8 mouse cellular contexts compared by ENCODE assay signal in the genomic region with DNA sequence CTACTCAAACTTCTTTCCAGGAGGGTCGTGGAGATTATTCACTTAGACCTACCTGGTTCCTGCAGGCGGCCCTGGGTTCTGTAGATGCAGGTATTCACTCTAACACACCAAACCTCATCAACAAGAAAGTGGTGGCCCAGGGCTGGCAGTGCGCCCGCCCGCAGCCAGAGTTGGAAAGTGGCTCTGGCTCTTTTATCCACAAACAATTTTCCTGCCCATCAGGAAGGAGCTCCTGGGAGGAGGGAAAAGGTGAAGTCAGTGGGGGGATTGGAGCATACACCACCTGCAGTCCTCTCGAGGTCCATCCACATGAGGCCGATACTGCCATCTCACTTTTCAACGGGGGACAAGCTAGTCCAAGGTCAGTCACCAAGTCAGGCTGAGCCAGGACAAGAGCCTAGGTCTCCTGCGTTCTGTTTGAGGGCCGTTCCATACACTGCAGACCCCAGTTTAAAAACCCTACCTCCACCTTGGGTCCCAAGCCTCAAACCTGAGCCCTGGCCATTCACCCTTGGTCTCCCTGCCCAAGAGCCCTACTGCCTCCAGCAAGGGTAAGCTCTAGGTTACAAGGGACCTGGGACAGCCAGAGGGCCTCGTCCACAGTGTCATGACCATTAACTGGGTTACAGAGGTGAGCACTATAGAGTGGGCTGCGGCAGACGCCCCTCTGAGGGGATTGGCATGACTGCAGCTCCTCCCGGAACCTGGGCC. TPM values are rescaled to one million over a fixed set of nuclear protein-coding genes. Genes with fewer than 3 reads are reported as not detected.
DNase-seq lines count a peak whose midpoint lies in the region; ATAC-seq lines count a peak whose summit lies in the region.

No protein-coding gene starts in this region.

- peak overlapping the region; percentile 89 for H3K4me3 ChIP-seq in heart, embryonic 11.5 days (ENCODE audit: low read depth, low read length)
- peak overlapping the region; percentile 80 for H3K4me3 ChIP-seq in forebrain, embryonic 16.5 days (replicated peaks; ENCODE audit: low read length)
- H3K4me3 ChIP-seq in liver, embryonic 12.5 days = peak overlapping the region; percentile 93

- peak overlapping the region; percentile 86 for H3K27ac ChIP-seq in heart, embryonic 11.5 days (ENCODE audit: low read depth, low read length)
- H3K27ac ChIP-seq in forebrain, embryonic 16.5 days (ENCODE audit: low read length) = no peak overlapping the region
- H3K27ac ChIP-seq in liver, embryonic 12.5 days = peak overlapping the region; percentile 98

- H3K4me1 ChIP-seq in heart, embryonic 11.5 days (ENCODE audit: control insufficient read depth, insufficient read depth, low read length) = peaks cover 14% of the 10 kb centered on the region; the same call in 1 of the 2 replicates
- H3K4me1 ChIP-seq in forebrain, embryonic 16.5 days (replicated peaks; ENCODE audit: control insufficient read depth, insufficient read depth, low read length) = peaks cover 12% of the 10 kb centered on the region
- peaks cover 68% of the 10 kb centered on the region for H3K4me1 ChIP-seq in liver, embryonic 12.5 days

- peak overlapping the region; percentile 88 for H3K9ac ChIP-seq in heart, embryonic 11.5 days (ENCODE audit: low read depth, low read length)
- H3K9ac ChIP-seq in forebrain, embryonic 16.5 days (replicated peaks; ENCODE audit: low read depth, low read length) = peak overlapping the region; percentile 77
- H3K9ac ChIP-seq in liver, embryonic 12.5 days = peak overlapping the region; percentile 99

- WGBS in heart, embryonic 11.5 days (ENCODE audit: insufficient replicate concordance) = 37% methylated on average over 14 of the region's 14 CpGs
- whole genome bisulfite sequencing in forebrain, embryonic 16.5 days = 38% methylated on average over 14 of the region's 14 CpGs
- WGBS in liver, embryonic 12.5 days (ENCODE audit: insufficient replicate concordance) = 30% methylated on average over 14 of the region's 14 CpGs

- peaks cover 3% of the 10 kb centered on the region; the same call in 1 of the 2 replicates for H3K27me3 ChIP-seq in heart, embryonic 11.5 days (ENCODE audit: control insufficient read depth, insufficient read depth, low read length)
- no peaks in the 10 kb centered on the region for H3K27me3 ChIP-seq in forebrain, embryonic 16.5 days (replicated peaks; ENCODE audit: control insufficient read depth, insufficient read depth, low read length)
- H3K27me3 ChIP-seq in liver, embryonic 12.5 days (replicated peaks) = peaks cover 3% of the 10 kb centered on the region

- no peak for DNase-seq in heart, adult 11 months
- peak; percentile 29 for DNase-seq in ZHBTc4 (ENCODE audit: low read depth, low spot score)
- no peak for DNase-seq in right cerebral cortex, adult 2 months (ENCODE audit: low spot score in 2 of 2)
- DNase-seq in thymus, adult 18-20 months = no peak
- DNase-seq in gastrocnemius, adult 18-20 months (ENCODE audit: low spot score) = no peak

- no peaks in the 10 kb centered on the region for H3K9me3 ChIP-seq in heart, embryonic 11.5 days (replicated peaks; ENCODE audit: control insufficient read depth, low read length)
- no peaks in the 10 kb centered on the region for H3K9me3 ChIP-seq in forebrain, embryonic 16.5 days (ENCODE audit: control insufficient read depth, low read length)
- no peaks in the 10 kb centered on the region for H3K9me3 ChIP-seq in liver, embryonic 12.5 days (replicated peaks)

- H3K36me3 ChIP-seq in heart, embryonic 11.5 days (ENCODE audit: control insufficient read depth, insufficient read depth, low read length) = peaks cover 14% of the 10 kb centered on the region
- H3K36me3 ChIP-seq in forebrain, embryonic 16.5 days (ENCODE audit: control insufficient read depth, insufficient read depth) = no peaks in the 10 kb centered on the region
- peaks cover 44% of the 10 kb centered on the region for H3K36me3 ChIP-seq in liver, embryonic 12.5 days

- peak overlapping the region; percentile 98 for H3K4me2 ChIP-seq in heart, embryonic 11.5 days
- peak overlapping the region; percentile 62 for H3K4me2 ChIP-seq in forebrain, embryonic 16.5 days (ENCODE audit: low read length)
- peak overlapping the region; percentile 84 for H3K4me2 ChIP-seq in liver, embryonic 12.5 days

- ATAC-seq in heart, embryonic 11.5 days (replicated peaks; ENCODE audit: insufficient number of reproducible peaks, low FRiP score, low TSS enrichment) = no peak
- no peak; the same call in 1 of the 2 replicates for ATAC-seq in forebrain, embryonic 16.5 days
- ATAC-seq in liver, embryonic 12.5 days = no peak

RNA-seq across cellular contexts. Expression of a gene that starts 0.8 kb away (rescaled TPM):
- 11.4 and 14.5 TPM in 2 replicates for polyA plus RNA-seq in heart, embryonic 11.5 days (2014; fragmentation: Nextera tagmentation; extraction: Ambion mirVana)
- 6.1 TPM in 2 replicates for polyA plus RNA-seq in forebrain, embryonic 16.5 days (2015; fragmentation: Nextera tagmentation; extraction: Ambion mirVana)
- 62.2 TPM in 2 replicates for polyA plus RNA-seq in liver, embryonic 12.5 days (2016; fragmentation: Nextera tagmentation; extraction: Ambion mirVana)
- 100 to 1,000 TPM; 109 to 181 TPM for total RNA-seq in gastrocnemius, adult 18-20 months (2021)
